Mouse (Mus musculus) limb, embryonic 13.5 days (tissue): ENCODE measurements around the gene Sms. TPM values are rescaled to one million over a fixed set of nuclear protein-coding genes. Genes with fewer than 3 reads are reported as not detected.

Experiments used
- ATAC-seq: fragments of 200-750 bp; cut with Nextera tagmentation; 2 replicates; pipeline ENCODE4 v1.8.0; 2017; ENCODE audit warnings: low read depth, moderate number of reproducible peaks, moderate TSS enrichment; ENCODE audit not compliant: low FRiP score
- H3K27ac ChIP-seq: fragments of 300-500 bp; sonication (generic); 2 replicates; pipeline ENCODE4 v1.5.1; 2015; ENCODE audit warnings: inconsistent platforms, mild to moderate bottlenecking, moderate library complexity
- H3K27me3 ChIP-seq: fragments of 300-500 bp; sonication (generic); 2 replicates; pipeline ENCODE4 v1.6.1; 2015; ENCODE audit warnings: mild to moderate bottlenecking, inconsistent platforms
- H3K36me3 ChIP-seq: fragments of 300-500 bp; sonication (generic); 2 replicates; pipeline ENCODE4 v1.6.1; 2015; ENCODE audit warnings: inconsistent platforms, mild to moderate bottlenecking, moderate library complexity
- H3K4me1 ChIP-seq: fragments of 300-500 bp; sonication (generic); 2 replicates; pipeline ENCODE4 v1.6.1; 2015; ENCODE audit warnings: inconsistent platforms
- H3K4me2 ChIP-seq: fragments of 300-500 bp; sonication (generic); replicated peaks from 2 replicates; pipeline ENCODE4 v1.6.1; 2015; ENCODE audit warnings: inconsistent platforms, mild to moderate bottlenecking, moderate library complexity
- H3K4me3 ChIP-seq: fragments of 300-500 bp; sonication (generic); 2 replicates; pipeline ENCODE4 v1.5.1; 2015; ENCODE audit warnings: moderate library complexity, mild to moderate bottlenecking, inconsistent platforms
- H3K9ac ChIP-seq: fragments of 300-500 bp; sonication (generic); 2 replicates; pipeline ENCODE4 v1.6.1; 2015; ENCODE audit warnings: mild to moderate bottlenecking, inconsistent platforms
- H3K9me3 ChIP-seq: fragments of 300-500 bp; sonication (generic); 2 replicates; pipeline ENCODE4 v1.6.1; 2016; ENCODE audit warnings: inconsistent platforms
- WGBS: fragments of 180-500 bp; shearing (Covaris S2); methylation state at CpG from one replicate; pipeline ENCODE4 v1.1.7; 2015; 5-methylcytosine and 5-hydroxymethylcytosine counted together
- polyA plus RNA-seq: library from polyadenylated mRNA; unstranded; fragments of >200 nt; fragmentation: Nextera tagmentation; extraction: Ambion mirVana; gene quantifications from 2 replicates; pipeline ENCODE4 v1.2.1, GENCODE M21; 2015

Gene Sms
- polyA plus RNA-seq, 1 experiment from 2014 or later: 59.9 TPM

DNA sequence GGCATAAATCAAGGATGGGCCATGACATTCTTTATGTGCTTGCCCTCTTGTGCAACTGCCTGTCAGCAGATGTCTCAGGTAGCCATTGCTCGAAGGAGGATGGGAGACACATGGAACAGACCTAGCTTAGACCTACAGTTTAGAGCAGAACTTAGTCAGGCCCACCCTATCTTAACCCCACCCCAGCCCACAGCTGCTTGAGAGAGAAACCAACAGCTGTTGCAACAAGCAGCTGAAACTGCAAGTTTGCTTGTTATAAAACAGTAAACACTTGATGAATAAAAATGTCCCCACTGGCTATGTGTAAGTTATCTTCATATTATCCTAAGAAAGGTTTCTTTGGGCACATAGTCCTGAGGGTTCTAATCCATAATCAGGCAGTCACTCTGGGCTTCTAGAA, 57.3 kb downstream of the Sms start:
- no peaks in the 10 kb centered on the region for H3K36me3 ChIP-seq

DNA sequence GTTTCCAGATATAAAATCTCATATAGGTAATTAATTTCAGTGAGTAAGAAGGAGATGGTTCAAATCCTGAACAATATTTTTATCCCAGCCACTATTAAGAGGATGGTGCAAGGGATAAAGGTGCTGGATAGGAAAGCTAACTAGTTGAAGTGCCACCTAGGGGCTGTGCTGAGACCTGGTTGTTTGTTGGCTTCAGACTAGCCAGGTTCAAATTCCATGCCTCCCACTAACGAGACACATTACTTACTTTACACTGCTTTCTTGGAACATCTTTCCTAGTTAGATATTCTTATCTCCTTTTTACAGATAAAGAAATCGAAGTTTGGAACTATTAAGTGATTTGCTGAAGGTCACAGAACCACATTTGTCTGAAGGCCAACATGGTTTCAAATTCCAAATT, 72.6 kb downstream of the Sms start:
- no peaks in the 10 kb centered on the region for H3K4me1 ChIP-seq
- no peak overlapping the region for H3K9ac ChIP-seq
- H3K9me3 ChIP-seq: no peaks in the 10 kb centered on the region
- no peak overlapping the region for H3K4me2 ChIP-seq
- ATAC-seq: no peak
- no peaks in the 10 kb centered on the region for H3K27me3 ChIP-seq
- no peak overlapping the region for H3K27ac ChIP-seq
- no peak overlapping the region for H3K4me3 ChIP-seq
- 67% methylated on average over 2 of the region's 2 CpGs for WGBS
- H3K36me3 ChIP-seq: no peaks in the 10 kb centered on the region

More for the DNA sequence above, 57.3 kb downstream of the Sms start:
- Histone ChIP-seq H3K9ac (no peak overlapping the region), H3K4me2 (no peak overlapping the region), H3K27ac (no peak overlapping the region), H3K9me3 (no peaks in the 10 kb centered on the region), H3K4me3 (no peak overlapping the region), H3K27me3 (no peaks in the 10 kb centered on the region), H3K4me1 (no peaks in the 10 kb centered on the region)
- no peak for ATAC-seq
- 59% methylated on average over 1 of the region's 1 CpGs for WGBS

- 40% methylated on average over 5 of the region's 5 CpGs for WGBS
- Histone ChIP-seq H3K36me3 (no peaks in the 10 kb centered on the region), H3K9ac (no peak within 1 kb of the TSS), H3K9me3 (no peaks in the 10 kb centered on the region), H3K27me3 (no peaks in the 10 kb centered on the region), H3K27ac (no peak within 1 kb of the TSS), H3K4me1 (no peaks in the 10 kb centered on the region), H3K4me2 (no peak within 1 kb of the TSS), H3K4me3 (no peak within 1 kb of the TSS)
- no peak for ATAC-seq
These were observed 76.9 kb downstream of the Sms start, which contains the start of gene Phex for GRCm38 (mm10) chrX:157415212-157415611. TSS of gene Phex (minus strand) at chrX:157415312.

- no peaks in the 10 kb centered on the region for H3K9me3 ChIP-seq
- no peak overlapping the region for H3K4me2 ChIP-seq
- no peak overlapping the region for H3K4me3 ChIP-seq
- peaks cover 12% of the 10 kb centered on the region; the same call in 1 of the 2 replicates for H3K27me3 ChIP-seq
- no peak for ATAC-seq
- H3K27ac ChIP-seq: no peak overlapping the region
- no peaks in the 10 kb centered on the region for H3K36me3 ChIP-seq
- no peaks in the 10 kb centered on the region for H3K4me1 ChIP-seq
- H3K9ac ChIP-seq: no peak overlapping the region
- WGBS: 68% methylated on average over 6 of the region's 6 CpGs
These were observed 87.2 kb downstream of the Sms start for GRCm38 (mm10) chrX:157404919-157405318.

Other genes starting within 250 kb of the Sms start
- gene Phex, start 77.0 kb downstream of the Sms start, polyA plus RNA-seq: 2.9 and 3.6 TPM in 2 replicates
- 4.6 and 5.3 TPM in 2 replicates for gene Yy2, start 76.7 kb upstream of the Sms start, polyA plus RNA-seq
- gene Mbtps2, start 106.4 kb upstream of the Sms start, polyA plus RNA-seq: 23.9 and 25.7 TPM in 2 replicates
- gene Smpx, start 206.6 kb upstream of the Sms start, polyA plus RNA-seq: 21.1 and 22.2 TPM in 2 replicates